Mouse (Mus musculus): Measurements from ENCODE around the gene Slc9a3. TPM values are rescaled to one million over a fixed set of nuclear protein-coding genes. Genes with fewer than 3 reads are reported as not detected.

Gene Slc9a3
- polyA plus RNA-seq, 1 experiment, result 0.01 TPM

DNA sequence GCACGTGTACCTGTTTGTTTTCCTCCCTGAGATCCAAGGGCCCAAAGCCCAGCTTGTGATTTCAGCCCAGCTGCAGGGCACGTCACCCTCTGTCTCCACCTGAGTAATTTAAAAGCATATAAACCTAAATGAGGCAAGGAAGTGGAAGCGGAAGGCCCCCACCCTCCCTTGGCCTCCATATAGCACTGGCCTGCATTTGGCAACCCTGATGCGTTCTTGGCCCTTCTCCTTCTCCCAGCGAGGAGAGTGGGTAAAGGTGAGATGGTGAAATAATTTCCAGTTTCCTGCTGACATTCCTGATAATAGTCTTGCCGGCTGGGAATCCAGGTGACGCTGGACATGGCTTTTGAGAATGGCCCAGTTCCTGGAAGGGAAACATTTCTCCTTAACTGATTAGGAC is 16.8 kb upstream of the Slc9a3 start:
- Histone ChIP-seq H3K4me3 (no peak overlapping the region), H3K4me2 (ENCODE audit: low read depth) (no peak overlapping the region), H3K27me3 (ENCODE audit: control insufficient read depth, insufficient read depth, insufficient read length) (peaks cover 6% of the 10 kb centered on the region), H3K36me3 (ENCODE audit: control insufficient read depth, insufficient read depth) (no peaks in the 10 kb centered on the region), H3K79me2 (ENCODE audit: control insufficient read depth, insufficient read depth) (no peaks in the 10 kb centered on the region), H3ac (ENCODE audit: control insufficient read depth, insufficient read length) (no peak overlapping the region)
- no peak for TF ChIP-seq TCF3 (IDR thresholded peaks at IDR 0.05; ENCODE audit: insufficient read length, low read depth)
- TF ChIP-seq CEBPB (IDR thresholded peaks at IDR 0.05; ENCODE audit: insufficient read depth, poor library complexity, severe bottlenecking), result no peak
- TF ChIP-seq MAX (IDR thresholded peaks at IDR 0.05; ENCODE audit: low read depth), result no peak
- TF ChIP-seq MYOG (IDR thresholded peaks at IDR 0.05; ENCODE audit: control insufficient read depth in 1 of 3, insufficient read depth in 1 of 3, insufficient read length in 2 of 3, low read depth in 2 of 3), result no peak
- no peak for TF ChIP-seq USF1 (IDR thresholded peaks at IDR 0.05; ENCODE audit: low read depth)
- TF ChIP-seq REST (IDR thresholded peaks at IDR 0.05; ENCODE audit: insufficient read depth, insufficient read length), result no peak
- no peak for TF ChIP-seq POLR2AphosphoS2 (IDR thresholded peaks at IDR 0.05; ENCODE audit: insufficient read length, low read depth)
- no peak for TF ChIP-seq MYOD1 (IDR thresholded peaks at IDR 0.05; ENCODE audit: control insufficient read depth in 1 of 3, insufficient read length in 2 of 3, low read depth in 2 of 3)
- TF ChIP-seq E2F4 (IDR thresholded peaks at IDR 0.05; ENCODE audit: insufficient read depth), result no peak
- TF ChIP-seq TCF12 (IDR thresholded peaks at IDR 0.05; ENCODE audit: insufficient read depth, poor library complexity, severe bottlenecking), result no peak
- no peak for TF ChIP-seq SRF (IDR thresholded peaks at IDR 0.05; ENCODE audit: control insufficient read depth, insufficient read length, low read depth)
- no peak for TF ChIP-seq POLR2A (IDR thresholded peaks at IDR 0.05; ENCODE audit: insufficient read length, low read depth)

DNA sequence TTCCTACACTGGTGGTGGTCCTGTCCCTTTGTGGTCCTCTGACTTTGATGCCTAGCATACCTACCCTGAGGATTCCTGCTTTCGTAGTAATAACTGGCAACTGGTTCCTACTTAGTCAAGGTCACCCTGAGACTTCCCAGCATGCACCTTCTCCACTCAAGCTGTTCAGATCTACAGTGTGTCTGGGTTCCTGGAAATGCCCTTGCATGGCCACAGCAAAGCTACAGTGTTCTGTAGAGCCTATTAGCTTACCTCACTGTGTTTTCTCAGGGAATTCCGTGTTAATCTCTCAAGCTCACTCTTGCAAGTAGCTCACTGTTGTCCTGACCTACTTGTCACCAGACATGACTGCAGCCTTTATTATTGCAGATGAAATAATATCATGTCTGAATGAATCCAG is 13.8 kb upstream of the Slc9a3 start:
- H3K4me2 ChIP-seq (ENCODE audit: low read depth), result no peak overlapping the region
- H3K27me3 ChIP-seq (ENCODE audit: control insufficient read depth, insufficient read depth, insufficient read length), result no peaks in the 10 kb centered on the region
- H3K79me2 ChIP-seq (ENCODE audit: control insufficient read depth, insufficient read depth), result no peaks in the 10 kb centered on the region
- TF ChIP-seq TCF3 (IDR thresholded peaks at IDR 0.05; ENCODE audit: insufficient read length, low read depth) (no peak), E2F4 (IDR thresholded peaks at IDR 0.05; ENCODE audit: insufficient read depth) (no peak), POLR2A (IDR thresholded peaks at IDR 0.05; ENCODE audit: insufficient read length, low read depth) (no peak), REST (IDR thresholded peaks at IDR 0.05; ENCODE audit: insufficient read depth, insufficient read length) (no peak), TCF12 (IDR thresholded peaks at IDR 0.05; ENCODE audit: insufficient read depth, poor library complexity, severe bottlenecking) (no peak), MYOD1 (IDR thresholded peaks at IDR 0.05; ENCODE audit: control insufficient read depth in 1 of 3, insufficient read length in 2 of 3, low read depth in 2 of 3) (no peak), POLR2AphosphoS2 (IDR thresholded peaks at IDR 0.05; ENCODE audit: insufficient read length, low read depth) (no peak), SRF (IDR thresholded peaks at IDR 0.05; ENCODE audit: control insufficient read depth, insufficient read length, low read depth) (no peak)
- no peaks in the 10 kb centered on the region for H3K36me3 ChIP-seq (ENCODE audit: control insufficient read depth, insufficient read depth)
- no peak overlapping the region for H3K4me3 ChIP-seq
- no peak overlapping the region for H3ac ChIP-seq (ENCODE audit: control insufficient read depth, insufficient read length)

DNA sequence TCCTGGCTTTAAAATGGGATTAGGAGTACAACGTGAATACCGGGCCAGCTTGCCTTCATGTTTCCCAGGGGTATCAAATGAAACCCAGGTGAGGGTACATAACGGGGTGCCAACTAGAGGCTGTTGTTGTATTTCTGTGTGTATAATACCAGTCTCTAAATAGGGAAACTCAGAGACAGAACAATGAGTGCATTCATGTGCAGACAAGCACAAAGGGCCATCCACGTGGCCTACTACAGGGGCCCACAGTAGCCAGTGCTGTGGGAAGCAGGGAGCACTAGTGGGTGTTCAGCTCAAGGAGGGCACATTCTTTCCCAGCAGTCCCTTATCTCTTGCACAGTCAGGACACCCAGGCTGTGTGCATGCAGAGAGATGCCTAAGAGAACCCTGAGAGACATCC is 8.7 kb upstream of the Slc9a3 start:
- Histone ChIP-seq H3K4me2 (ENCODE audit: low read depth) (no peak overlapping the region), H3K36me3 (ENCODE audit: control insufficient read depth, insufficient read depth) (no peaks in the 10 kb centered on the region), H3K79me2 (ENCODE audit: control insufficient read depth, insufficient read depth) (no peaks in the 10 kb centered on the region), H3K4me3 (no peak overlapping the region), H3K27me3 (ENCODE audit: control insufficient read depth, insufficient read depth, insufficient read length) (peaks cover 4% of the 10 kb centered on the region), H3ac (ENCODE audit: control insufficient read depth, insufficient read length) (no peak overlapping the region)
- no peak for TF ChIP-seq MYOG (IDR thresholded peaks at IDR 0.05; ENCODE audit: control insufficient read depth in 1 of 3, insufficient read depth in 1 of 3, insufficient read length in 2 of 3, low read depth in 2 of 3)
- TF ChIP-seq POLR2AphosphoS2 (IDR thresholded peaks at IDR 0.05; ENCODE audit: insufficient read length, low read depth), result no peak
- TF ChIP-seq MYOD1 (IDR thresholded peaks at IDR 0.05; ENCODE audit: control insufficient read depth in 1 of 3, insufficient read length in 2 of 3, low read depth in 2 of 3), result no peak
- no peak for TF ChIP-seq POLR2A (IDR thresholded peaks at IDR 0.05; ENCODE audit: insufficient read length, low read depth)
- no peak for TF ChIP-seq REST (IDR thresholded peaks at IDR 0.05; ENCODE audit: insufficient read depth, insufficient read length)
- no peak for TF ChIP-seq E2F4 (IDR thresholded peaks at IDR 0.05; ENCODE audit: insufficient read depth)
- no peak for TF ChIP-seq SRF (IDR thresholded peaks at IDR 0.05; ENCODE audit: control insufficient read depth, insufficient read length, low read depth)
- TF ChIP-seq TCF3 (IDR thresholded peaks at IDR 0.05; ENCODE audit: insufficient read length, low read depth), result no peak
- TF ChIP-seq MAX (IDR thresholded peaks at IDR 0.05; ENCODE audit: low read depth), result no peak
- no peak for TF ChIP-seq TCF12 (IDR thresholded peaks at IDR 0.05; ENCODE audit: insufficient read depth, poor library complexity, severe bottlenecking)
- no peak for TF ChIP-seq USF1 (IDR thresholded peaks at IDR 0.05; ENCODE audit: low read depth)

DNA sequence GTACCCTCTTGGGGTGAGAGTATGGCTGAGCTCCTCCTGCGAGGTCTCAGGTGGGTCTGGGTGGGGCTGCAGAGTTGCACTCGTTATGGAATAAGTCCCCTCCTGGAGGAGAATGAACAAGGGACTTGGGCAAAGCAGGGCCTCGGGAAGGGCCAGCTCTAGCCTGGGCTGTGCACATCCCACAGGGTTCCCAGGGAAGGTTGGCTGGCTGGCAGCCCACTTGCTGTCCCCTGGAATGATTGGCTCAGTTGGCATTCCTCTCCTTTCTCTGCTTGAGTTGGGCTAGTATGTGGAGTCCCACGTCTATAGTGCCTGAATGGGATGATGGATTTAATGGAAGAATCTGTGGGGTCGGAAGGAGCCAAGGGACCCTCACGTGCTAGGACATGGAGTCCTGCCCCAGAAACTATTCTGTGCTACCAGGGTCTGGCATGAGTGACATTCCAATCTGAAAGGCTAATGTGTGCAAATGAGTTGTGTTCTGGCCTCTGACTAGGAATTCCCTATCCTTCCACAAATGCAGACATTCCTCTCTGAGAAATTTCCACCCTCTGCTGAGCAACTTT is 7.5 kb upstream of the Slc9a3 start:
- no peaks in the 10 kb centered on the region for H3K79me2 ChIP-seq (ENCODE audit: control insufficient read depth, insufficient read depth)
- no peak overlapping the region for H3ac ChIP-seq (ENCODE audit: control insufficient read depth, insufficient read length)
- peaks cover 4% of the 10 kb centered on the region for H3K27me3 ChIP-seq (ENCODE audit: control insufficient read depth, insufficient read depth, insufficient read length)
- H3K36me3 ChIP-seq (ENCODE audit: control insufficient read depth, insufficient read depth), result no peaks in the 10 kb centered on the region
- H3K4me2 ChIP-seq (ENCODE audit: low read depth), result no peak overlapping the region
- no peak for TF ChIP-seq POLR2AphosphoS2 (IDR thresholded peaks at IDR 0.05; ENCODE audit: insufficient read length, low read depth)
- TF ChIP-seq TCF3 (IDR thresholded peaks at IDR 0.05; ENCODE audit: insufficient read length, low read depth), result no peak
- no peak for TF ChIP-seq MYOD1 (IDR thresholded peaks at IDR 0.05; ENCODE audit: control insufficient read depth in 1 of 3, insufficient read length in 2 of 3, low read depth in 2 of 3)
- no peak overlapping the region for H3K4me3 ChIP-seq

DNA sequence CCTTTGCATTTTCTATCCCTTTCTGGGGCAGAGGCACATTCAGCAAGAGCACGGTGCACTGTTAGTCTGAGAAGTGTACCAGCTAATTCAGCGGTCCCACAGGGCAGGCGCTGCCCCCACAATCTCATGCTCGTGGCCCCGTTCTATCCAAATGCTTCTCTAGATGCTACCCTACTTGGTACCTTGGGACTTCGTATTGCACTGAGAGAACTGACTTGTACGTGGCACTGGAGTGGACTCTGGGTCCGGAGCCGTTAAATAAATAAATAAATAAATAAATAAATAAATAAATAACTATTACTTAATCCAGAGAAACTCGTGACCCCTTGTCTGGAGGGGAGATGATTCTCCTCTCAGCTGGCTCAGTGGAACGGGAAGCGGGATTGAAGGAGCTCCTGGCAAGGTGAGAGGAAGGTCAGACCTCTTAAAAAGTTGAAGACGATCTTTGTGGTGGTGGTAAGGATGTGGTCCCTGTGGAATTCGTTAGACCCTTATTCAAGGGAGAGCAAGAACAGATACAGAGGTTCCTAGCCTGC is 606 bp downstream of the Slc9a3 start:
- Histone ChIP-seq H3K36me3 (ENCODE audit: control insufficient read depth, insufficient read depth) (no peaks in the 10 kb centered on the region), H3K4me2 (ENCODE audit: low read depth) (no peak overlapping the region), H3K79me2 (ENCODE audit: control insufficient read depth, insufficient read depth) (no peaks in the 10 kb centered on the region), H3K27me3 (ENCODE audit: control insufficient read depth, insufficient read depth, insufficient read length) (peaks cover 25% of the 10 kb centered on the region), H3K4me3 (no peak overlapping the region), H3ac (ENCODE audit: control insufficient read depth, insufficient read length) (no peak overlapping the region)
- TF ChIP-seq POLR2AphosphoS2 (IDR thresholded peaks at IDR 0.05; ENCODE audit: insufficient read length, low read depth), result no peak
- no peak for TF ChIP-seq TCF12 (IDR thresholded peaks at IDR 0.05; ENCODE audit: insufficient read depth, poor library complexity, severe bottlenecking)
- no peak for TF ChIP-seq MAX (IDR thresholded peaks at IDR 0.05; ENCODE audit: low read depth)
- TF ChIP-seq CEBPB (IDR thresholded peaks at IDR 0.05; ENCODE audit: insufficient read depth, poor library complexity, severe bottlenecking), result no peak
- no peak for TF ChIP-seq SRF (IDR thresholded peaks at IDR 0.05; ENCODE audit: control insufficient read depth, insufficient read length, low read depth)
- TF ChIP-seq REST (IDR thresholded peaks at IDR 0.05; ENCODE audit: insufficient read depth, insufficient read length), result no peak

Measured in myocyte (in vitro differentiated cells).